Mouse (Mus musculus): ENCODE data around the gene Trpm2. TPM values are rescaled to one million over a fixed set of nuclear protein-coding genes. Genes with fewer than 3 reads are reported as not detected.

The Trpm2 gene
- total RNA-seq, 2 experiments from 2014 or later: 0.42 to 38.6 TPM

DNA sequence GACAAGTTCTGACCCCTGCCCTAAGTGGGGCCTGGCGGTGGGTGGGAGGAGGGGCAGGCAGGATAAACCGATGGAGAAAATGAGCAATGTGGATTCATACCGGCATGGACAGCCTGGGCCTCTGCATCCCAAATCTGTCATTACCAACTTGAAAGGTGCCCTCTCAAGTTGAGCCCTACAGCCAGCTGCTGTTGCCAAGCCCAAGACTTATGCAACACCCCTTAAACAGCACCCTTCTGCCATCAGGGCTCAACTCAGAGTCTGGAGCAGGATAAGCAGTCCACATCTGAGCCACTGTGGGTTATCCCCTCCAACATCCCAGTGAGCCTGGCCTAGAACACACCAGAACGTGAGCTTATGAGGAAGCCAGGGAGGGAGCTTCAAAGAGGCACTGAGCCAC is 57.1 kb downstream of the Trpm2 start:
- ATAC-seq (replicated peaks; ENCODE audit: low FRiP score, poor library complexity, severe bottlenecking): no peak

DNA sequence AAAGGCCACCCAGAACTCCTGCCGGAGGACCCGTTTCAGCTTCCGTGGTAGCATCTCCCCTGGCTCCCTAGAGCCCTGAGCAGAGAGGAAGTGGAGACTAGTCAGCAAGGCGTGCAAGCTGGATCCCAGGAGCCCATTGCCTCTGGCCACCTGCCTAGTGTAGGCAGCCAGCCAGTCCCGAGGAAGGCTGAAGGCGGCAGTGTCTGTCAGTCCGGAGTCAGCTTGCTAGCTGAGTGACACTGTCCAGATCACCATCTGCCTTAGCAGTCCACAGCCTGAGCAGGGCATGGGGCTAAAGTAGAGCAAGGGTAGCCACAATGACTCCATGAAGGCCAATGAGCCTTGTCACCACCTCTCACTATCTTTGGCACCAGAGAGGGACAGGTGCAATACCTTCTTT is 57.8 kb downstream of the Trpm2 start:
- no peak for ATAC-seq (replicated peaks; ENCODE audit: low FRiP score, poor library complexity, severe bottlenecking)

DNA sequence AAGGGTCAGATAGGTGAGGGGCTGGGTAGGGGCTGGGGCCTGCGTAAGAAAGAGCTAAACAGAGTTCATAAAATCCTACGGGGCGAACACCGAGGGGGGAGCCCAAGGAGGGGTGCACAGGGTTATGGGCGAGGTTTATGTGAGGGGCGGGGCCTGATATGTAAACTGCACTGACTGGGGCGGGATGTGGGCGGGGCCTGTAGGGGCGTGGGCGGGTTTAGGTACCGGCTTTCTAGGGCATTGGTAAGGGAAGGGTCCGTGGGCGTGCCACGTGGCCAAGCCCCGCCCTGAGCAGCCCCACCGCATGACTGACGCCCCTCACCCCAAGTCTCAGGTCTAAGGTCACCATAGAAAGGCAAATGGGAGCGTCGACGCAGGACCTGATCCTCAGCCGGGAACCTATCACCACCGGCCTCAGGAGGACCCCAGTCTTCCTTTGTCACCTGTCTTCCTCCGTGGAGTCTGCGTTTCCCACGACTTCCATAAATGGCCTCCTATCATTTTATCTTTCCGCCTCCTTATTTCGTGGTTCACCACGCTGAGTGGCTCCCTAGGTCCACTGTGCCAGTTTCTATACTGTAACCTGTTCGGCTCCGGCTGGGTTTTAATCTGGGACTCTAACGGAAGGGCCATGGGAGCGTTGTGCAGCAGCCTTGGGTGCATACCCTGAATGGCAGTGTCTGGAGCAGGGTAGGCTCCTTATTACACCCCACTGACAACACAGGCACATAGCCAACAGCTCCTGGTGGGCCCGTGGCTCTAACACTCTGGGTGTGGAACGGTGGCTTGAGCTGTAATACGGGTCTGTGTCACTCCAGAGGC is 67.3 kb downstream of the Trpm2 start:
- ATAC-seq (replicated peaks; ENCODE audit: low FRiP score, poor library complexity, severe bottlenecking): 0 out of 2 replicates have a peak, but pooled peaks have one; percentile 25

DNA sequence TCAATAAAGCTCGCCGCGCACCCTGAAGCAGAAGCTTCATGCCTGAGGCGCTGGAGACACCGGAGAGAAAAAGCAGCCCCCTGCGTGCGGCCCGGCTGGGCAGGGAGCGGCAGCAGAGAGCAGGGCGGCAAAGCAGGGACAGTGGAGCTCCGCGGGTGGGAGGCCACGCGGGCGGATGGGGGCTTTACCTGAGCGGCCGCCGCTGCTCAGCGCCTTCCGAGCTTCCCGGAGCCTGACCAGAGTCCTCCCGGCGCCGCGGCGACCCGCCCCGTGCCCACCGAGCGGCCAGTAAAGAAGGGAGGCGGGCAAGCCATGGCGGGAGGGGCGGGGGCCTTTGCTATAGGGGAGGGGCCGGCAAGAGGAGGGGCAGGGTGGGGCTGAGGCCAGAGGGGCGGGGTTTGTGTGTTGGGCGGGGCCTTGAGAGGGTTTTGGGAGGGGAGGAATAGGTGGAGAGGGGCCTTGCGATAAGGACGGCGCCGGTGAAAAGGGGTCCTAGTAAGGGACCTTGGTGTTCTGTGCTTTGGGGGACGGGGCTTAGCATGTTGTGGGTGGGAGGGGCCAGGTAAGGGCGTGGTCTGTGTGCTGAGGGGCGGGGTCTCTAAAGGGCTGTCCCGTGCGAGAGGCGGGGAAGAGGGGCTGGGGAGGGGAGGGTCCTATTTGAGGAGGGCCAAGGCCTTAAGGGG is 68.0 kb downstream of the Trpm2 start, which contains the start of gene Lrrc3:
Gene Lrrc3 (minus strand): TSS at position 326 of the 683 bp plus-strand sequence.
- ATAC-seq (replicated peaks; ENCODE audit: low FRiP score, poor library complexity, severe bottlenecking): no peak

DNA sequence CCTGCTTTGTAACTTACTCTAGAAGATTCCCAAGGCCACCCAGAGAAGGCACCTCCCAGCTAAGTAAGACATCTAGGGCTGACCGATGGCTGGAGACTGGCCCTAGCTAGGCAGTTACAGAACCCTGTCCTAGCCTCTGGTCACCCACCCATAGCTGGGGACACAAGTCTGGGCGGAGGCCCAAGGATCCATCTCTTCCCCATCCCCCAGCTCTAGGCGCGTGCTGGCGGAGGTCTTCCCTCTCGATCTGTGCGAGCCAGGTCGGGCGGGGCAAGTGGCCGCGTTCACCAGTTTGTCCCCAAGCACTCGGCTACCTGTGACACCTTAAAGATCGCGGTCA is 68.5 kb downstream of the Trpm2 start:
- ATAC-seq (replicated peaks; ENCODE audit: low FRiP score, poor library complexity, severe bottlenecking): no peak

DNA sequence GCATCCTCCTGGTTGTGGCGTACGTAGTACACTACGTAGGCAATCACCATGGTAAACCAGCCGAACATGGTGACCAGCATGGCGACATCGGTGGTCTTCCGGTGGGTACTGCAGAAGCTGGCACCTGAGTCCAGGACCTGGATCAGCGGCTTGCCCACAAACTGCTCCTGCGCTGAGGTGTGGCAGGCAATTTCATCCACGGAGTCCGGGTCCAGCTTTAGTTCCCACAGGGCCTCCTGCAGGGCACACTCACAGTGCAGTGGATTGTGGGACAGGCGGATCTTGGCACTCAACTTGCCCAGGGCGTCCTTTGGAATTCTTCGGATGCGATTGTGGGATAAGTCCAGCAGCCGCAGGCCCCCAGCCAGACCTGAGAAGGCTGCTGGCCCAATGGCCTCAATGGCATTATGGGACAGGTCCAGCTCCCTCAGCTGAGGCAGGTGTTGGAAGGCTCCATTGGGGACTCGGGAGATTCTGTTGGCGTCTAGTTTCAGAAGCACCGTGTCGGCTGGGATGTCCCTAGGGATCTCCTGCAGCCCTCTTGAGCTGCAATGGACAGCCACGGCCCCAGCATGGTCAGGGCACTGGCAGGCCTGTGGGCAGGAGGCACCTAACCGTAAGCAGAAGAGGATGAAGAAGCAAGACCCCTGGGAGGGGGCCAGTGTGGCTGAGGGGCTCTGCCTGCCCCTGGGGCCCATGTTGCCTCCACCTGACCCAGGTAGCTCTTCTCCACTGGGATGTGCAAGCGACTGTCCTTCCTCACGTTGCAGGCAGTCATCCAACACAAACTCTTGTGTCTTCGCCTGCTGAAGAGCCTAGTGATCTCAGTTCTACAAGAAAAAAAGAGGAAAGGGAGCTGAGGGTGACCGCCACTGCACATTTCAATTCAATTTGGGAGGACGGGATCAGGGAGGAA is 69.2 kb downstream of the Trpm2 start:
- ATAC-seq (replicated peaks; ENCODE audit: low FRiP score, poor library complexity, severe bottlenecking): no peak

DNA sequence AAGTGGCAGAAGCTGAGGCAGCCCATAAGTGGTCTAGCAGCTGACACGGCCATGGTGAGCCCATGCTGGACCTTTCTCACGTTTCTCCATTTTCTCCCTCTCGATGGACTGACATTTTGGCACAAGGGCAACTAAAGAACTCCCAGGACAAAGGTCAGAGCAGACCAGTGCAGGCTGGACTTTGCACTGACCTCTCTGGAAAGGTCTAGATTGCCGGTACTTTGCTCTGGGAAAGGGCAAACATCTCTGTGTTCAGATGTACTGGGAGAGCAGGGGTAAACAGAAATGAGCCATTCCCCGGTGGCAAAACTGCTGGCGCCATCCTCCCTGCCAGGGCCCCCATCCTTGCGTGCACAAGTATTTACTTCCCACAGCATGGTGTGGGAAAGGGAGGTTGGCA is 70.2 kb downstream of the Trpm2 start:
- ATAC-seq (replicated peaks; ENCODE audit: low FRiP score, poor library complexity, severe bottlenecking): no peak

DNA sequence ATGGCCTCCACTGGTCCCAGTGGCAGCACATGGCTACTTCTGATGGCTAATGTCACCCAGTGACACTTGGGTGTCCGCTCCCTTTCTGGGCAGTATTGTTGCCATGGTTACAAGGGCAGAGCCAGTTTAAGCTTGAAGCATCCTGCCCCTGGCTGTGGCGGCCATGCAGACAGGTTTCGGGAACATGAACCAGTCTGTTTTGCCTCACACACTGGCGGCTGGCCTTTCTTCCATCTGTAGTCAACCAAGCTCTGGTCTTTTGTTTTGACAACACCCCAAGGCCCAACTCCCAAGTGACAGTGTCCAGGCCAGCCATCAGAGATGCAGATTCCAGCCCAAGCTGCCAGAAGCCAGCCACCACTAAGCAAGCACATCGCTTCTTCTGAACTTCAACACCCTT is 74.8 kb downstream of the Trpm2 start:
- no peak for ATAC-seq (replicated peaks; ENCODE audit: low FRiP score, poor library complexity, severe bottlenecking)

DNA sequence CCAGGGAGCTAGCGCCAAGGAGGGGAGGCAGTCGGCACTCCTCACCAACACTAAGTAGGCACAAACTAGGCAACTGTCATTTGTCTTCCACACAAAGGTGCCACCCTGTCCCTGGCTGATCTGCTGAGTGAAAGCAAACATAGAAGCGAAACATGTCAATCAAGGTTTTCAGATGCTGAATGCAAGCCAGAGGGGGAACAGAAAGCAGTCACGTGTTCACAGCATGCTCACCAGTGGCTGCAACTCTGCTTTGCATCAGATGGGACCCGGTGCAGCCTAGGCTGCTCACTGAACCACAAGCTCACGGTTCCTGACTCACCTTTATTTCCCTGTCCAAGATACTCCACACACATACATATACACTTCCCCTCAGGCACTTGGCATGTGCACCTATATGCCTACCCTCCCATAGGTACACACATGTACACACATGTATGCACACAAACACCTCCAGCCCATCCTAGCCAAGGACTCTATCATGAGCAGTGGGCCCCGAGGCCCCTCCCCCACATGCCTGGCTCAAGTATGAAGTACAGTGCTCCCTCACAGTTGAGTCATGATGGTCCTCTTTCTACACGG is 79.3 kb downstream of the Trpm2 start:
- ATAC-seq (replicated peaks; ENCODE audit: low FRiP score, poor library complexity, severe bottlenecking): no peak

DNA sequence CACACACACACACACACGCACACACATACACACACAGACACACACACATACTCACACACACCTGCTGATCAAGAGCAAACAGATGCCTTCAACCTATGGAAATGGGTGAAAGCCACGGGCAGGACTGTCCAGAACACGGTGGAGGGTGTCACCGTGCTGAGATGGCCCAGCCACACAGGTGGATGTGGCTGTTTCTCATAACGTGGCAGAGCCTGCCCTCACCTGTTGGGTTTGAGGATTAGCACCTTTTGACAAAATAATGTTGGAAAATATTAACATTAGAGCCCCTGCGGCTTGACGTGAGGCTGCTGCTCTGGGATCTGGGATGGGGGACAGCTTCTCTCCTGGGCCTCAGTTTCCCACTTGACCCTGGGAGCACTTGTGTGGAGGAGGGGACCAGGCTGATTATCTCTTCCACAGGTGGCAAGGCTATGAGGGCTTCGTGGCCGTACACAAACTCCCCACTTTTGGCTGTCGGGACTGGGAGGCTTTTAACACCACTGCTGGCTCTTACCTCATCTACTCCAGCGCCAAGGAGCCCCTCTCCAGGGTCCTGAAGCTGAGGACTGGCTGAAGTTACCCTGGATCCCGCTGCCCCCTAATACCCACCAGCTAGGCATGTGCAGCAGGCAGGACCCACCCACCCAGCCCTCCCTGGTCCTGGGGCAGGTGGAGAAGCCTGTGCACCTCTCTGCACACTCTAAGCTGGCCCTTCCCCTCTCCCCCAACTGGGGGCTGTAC is 84.2 kb downstream of the Trpm2 start:
- ATAC-seq (replicated peaks; ENCODE audit: low FRiP score, poor library complexity, severe bottlenecking): no peak

DNA sequence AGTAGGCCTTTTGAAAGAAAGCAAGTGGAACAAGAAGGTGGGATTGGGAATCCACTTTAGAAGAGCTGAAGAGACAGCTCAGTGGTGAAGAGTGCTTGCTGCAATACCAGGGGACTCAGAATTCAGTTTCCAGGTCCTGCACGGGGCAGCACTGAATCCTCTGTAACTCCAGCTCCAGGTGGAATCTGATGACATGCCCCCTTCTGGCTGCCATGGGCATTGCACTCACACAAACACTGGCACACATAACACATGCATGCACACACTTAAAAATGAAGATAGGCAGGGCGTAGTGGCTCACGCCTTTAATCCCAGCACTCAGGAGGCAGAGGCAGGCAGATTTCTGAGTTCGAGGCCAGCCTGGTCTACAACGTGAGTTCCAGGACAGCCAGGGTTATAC is 87.8 kb downstream of the Trpm2 start:
- ATAC-seq (replicated peaks; ENCODE audit: low FRiP score, poor library complexity, severe bottlenecking): no peak

DNA sequence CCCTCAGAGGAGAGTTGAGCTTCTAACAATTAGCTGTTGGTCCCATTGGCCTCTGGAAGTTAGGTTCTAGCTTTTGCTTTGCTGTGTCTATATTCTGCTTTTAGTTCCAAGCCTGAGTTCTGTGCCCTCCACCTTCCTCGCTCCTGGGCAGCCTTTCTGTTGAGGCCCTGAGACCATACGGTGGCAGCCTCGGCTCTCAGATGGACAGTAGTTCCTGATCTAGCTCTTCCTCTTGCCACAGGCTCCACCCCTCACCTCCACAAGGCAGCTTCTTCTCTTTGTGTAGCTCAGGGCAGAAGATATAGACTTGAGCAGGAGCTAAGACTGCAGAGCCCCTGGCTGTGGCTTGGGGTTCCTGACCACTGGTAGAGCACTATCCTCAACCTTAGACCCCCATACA is 90.1 kb downstream of the Trpm2 start:
- ATAC-seq (replicated peaks; ENCODE audit: low FRiP score, poor library complexity, severe bottlenecking): no peak

DNA sequence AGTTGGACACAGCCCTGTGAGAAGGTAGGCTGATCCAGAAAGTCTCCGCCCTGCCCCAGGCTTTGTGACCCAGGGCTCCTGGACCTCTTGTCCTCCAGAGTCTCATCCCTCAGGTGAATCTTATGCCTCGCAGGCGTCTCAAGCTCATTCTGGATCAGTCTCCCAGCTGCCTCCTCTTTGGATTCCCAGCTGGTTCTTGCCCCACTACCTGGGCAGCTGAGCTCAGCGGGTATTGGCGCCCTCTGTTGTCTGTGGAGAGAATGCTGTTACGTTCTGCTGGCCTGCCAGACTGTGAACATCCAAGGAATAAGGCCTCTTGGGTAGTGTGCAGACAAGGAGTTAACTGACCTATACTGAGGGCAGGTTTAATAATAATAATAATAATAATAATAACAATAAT is 91.4 kb downstream of the Trpm2 start:
- no peak for ATAC-seq (replicated peaks; ENCODE audit: low FRiP score, poor library complexity, severe bottlenecking)

DNA sequence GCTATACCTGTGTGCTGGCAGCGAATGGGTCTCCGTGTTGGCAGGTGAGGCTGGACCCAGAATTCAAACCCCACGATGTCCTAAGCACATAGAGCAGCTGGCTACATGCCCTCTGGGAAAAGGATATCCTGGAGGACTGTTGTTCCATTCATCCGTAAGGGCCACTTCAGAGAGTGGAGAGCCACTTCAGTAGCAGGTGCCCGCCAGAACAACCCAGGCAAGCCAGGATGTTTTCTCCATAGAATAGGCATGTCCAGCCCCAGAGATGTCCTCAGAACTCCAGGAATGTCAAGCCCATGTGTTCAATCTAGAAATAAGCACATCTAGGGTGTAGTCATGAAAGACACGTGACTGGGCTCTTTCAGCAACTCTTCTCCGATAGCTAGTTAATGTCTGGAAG is 100.7 kb downstream of the Trpm2 start:
- no peak for ATAC-seq (replicated peaks; ENCODE audit: low FRiP score, poor library complexity, severe bottlenecking)

DNA sequence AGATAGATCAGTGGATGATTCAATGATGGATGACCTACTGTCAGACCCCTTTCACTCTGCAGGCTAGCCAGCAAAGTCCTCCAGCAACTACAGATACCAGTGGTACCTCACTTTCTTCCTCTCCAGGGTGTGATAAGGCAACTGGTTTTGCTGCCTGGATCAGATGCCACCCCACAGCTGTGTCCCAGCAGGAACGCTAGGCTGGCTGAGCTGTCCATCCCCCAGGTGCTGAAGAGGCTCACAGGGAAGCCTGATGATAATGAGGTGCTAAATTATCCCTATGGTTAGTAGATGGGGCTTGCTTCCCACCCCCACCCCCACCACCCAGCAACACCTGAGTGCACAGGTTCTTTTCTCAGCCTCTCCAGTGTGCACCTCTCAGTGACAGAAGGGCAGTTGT is 102.8 kb downstream of the Trpm2 start:
- no peak for ATAC-seq (replicated peaks; ENCODE audit: low FRiP score, poor library complexity, severe bottlenecking)

DNA sequence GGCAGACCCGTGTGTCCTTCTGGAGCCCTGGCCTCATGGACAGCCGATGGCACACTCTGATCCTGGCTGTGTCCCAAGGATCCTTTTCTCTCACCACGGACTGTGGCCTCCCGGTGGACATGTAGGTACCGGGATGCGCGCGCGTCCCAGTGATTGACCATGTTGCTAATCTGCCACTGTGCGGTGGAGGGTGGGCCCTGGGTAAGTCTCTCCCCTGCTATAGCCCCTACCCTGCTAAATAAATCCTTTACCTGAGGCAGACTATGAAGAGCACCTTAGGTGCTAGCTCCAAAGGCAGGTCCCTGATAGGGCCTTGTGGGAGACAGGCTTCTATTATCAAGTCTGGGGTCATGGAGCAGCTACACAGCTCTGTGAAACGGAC is 105.6 kb downstream of the Trpm2 start:
- ATAC-seq (replicated peaks; ENCODE audit: low FRiP score, poor library complexity, severe bottlenecking): no peak

DNA sequence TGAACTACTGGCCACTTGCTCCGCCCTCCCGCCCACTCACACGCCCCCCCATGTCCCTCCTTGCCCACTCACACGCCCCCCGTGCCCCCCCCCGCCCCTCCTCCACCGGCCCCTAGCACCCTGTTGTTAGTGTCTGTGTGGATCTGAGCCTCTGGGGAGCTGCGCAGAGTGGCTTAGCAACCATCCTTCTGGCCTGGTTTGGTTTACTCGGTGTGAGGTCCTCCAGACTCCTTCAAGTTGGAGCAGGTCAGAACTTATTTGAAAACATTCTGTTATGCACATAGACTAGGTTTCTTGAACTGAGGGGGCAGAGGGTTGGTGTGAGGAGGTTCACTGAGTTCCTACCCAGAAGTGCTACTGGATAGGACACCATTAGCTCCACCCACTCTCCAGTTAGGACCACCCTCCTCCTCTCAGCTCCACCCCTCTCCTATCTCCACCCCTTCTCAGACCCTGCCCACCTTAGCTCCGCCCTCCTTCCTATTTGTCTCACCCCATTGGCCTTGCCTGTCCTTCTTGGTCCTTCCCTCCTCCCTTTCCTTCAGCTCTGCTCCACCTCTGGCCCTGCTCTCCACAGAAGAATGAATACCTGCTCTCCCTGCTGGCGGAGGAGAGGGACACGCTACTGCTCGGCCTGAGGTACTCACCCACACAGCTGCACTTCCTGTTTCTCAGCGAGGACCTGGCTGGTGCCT is 106.1 kb downstream of the Trpm2 start:
- 0 out of 2 replicates have a peak, but pooled peaks have one; percentile 33 for ATAC-seq (replicated peaks; ENCODE audit: low FRiP score, poor library complexity, severe bottlenecking)

DNA sequence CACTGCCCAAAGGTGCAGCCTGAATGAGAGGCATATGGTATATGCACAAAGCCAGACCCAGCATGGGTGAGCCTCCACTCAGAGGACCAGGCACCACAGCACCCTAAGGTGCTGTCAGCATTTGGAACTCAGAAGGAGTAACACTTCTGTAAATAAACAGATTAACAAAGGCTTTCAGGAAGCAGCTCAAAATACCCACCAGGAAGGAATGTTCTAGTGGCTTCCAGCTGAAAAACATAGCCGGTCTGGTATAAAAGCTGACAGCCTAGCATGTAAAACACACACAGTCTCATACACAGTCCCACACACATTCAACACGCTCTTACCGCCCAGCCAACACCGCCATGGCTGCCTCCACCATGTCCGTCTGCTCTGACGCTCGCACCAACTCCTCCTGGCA is 108.7 kb downstream of the Trpm2 start, which contains the start of gene Gm3285:
Gene Gm3285 (plus strand): TSS at position 301 of the 400 bp plus-strand sequence.
- no peak for ATAC-seq (replicated peaks; ENCODE audit: low FRiP score, poor library complexity, severe bottlenecking)
